Mouse (Mus musculus) neural tube, embryonic 12.5 days (tissue): ENCODE measurements at regions not wholly inside any gene's neighbourhood (a gene's known extent, or its start where the extent isn't known, plus 50 kb on each side); places are given as distances from the start of the nearest gene placed in this dataset.

ENCODE experiments used
- ATAC-seq: fragments of 200-750 bp; cut with Nextera tagmentation; 2 replicates; pipeline ENCODE4 v1.8.0; 2017; ENCODE audit warnings: low read depth, mild to moderate bottlenecking, moderate TSS enrichment, moderate library complexity; ENCODE audit not compliant: low FRiP score
- H3K27ac ChIP-seq: fragments of 300-500 bp; sonication (generic); 2 replicates; pipeline ENCODE4 v1.5.1; 2016
- H3K27me3 ChIP-seq: fragments of 300-500 bp; sonication (generic); replicated peaks from 2 replicates; pipeline ENCODE4 v1.6.1; 2016; ENCODE audit warnings: mild to moderate bottlenecking
- H3K36me3 ChIP-seq: fragments of 300-500 bp; sonication (generic); 2 replicates; pipeline ENCODE4 v1.6.1; 2016; ENCODE audit warnings: mild to moderate bottlenecking
- H3K4me1 ChIP-seq: fragments of 300-500 bp; sonication (generic); 2 replicates; pipeline ENCODE4 v1.6.1; 2016
- H3K4me2 ChIP-seq: fragments of 300-500 bp; sonication (generic); replicated peaks from 2 replicates; pipeline ENCODE4 v1.6.1; 2016; ENCODE audit warnings: mild to moderate bottlenecking
- H3K4me3 ChIP-seq: fragments of 300-500 bp; sonication (generic); 2 replicates; pipeline ENCODE4 v1.5.1; 2016
- H3K9ac ChIP-seq: fragments of 300-500 bp; sonication (generic); 2 replicates; pipeline ENCODE4 v1.6.1; 2016; ENCODE audit warnings: mild to moderate bottlenecking
- H3K9me3 ChIP-seq: fragments of 300-500 bp; sonication (generic); 2 replicates; pipeline ENCODE4 v1.6.1; 2016; ENCODE audit warnings: mild to moderate bottlenecking
- WGBS: fragments of 180-500 bp; shearing (Covaris S2); methylation state at CpG from one replicate; pipeline ENCODE4 v1.1.7; 2016; 5-methylcytosine and 5-hydroxymethylcytosine counted together

DNA sequence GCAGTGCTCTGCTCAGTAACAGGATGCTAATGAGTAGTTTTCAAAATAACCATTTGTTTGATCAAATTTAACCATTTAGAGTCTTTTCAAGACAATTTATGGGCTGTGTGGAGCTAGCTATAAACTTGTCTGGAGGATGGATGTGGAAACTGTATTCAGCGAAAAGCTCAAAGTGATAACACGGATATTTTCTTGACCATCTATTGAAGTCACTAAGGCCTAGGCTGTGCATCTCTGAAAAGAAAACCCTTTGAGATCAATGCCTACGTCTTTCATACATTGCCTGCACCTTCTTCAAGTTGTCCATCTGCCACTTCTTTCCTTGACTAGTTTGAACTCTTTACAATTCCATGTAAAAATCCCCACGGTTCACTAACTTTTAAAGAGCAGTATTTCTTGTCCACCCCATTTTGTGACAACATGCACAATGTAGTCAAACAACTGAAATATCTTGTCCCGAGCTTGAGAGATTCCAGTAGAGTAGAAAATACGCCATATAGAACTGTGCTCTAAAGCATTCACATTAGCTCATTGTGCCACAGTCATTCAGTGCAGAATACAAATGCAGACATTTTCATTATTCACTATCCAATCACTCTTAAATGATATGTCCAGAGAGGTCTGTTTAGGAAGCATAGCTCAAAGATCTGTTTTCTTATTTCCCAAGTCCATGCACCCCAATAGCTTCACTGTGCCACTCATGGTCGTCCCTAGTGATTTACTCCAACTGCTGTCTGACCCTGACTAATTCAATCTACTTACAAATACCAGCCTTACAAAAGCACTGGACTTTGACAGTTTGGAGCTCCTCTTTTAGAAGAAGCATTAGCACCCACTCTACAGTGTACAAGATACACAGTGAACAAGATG is 165.7 kb upstream of the 4930447F04Rik start:
- WGBS: 52% methylated on average over 7 of the region's 7 CpGs

DNA sequence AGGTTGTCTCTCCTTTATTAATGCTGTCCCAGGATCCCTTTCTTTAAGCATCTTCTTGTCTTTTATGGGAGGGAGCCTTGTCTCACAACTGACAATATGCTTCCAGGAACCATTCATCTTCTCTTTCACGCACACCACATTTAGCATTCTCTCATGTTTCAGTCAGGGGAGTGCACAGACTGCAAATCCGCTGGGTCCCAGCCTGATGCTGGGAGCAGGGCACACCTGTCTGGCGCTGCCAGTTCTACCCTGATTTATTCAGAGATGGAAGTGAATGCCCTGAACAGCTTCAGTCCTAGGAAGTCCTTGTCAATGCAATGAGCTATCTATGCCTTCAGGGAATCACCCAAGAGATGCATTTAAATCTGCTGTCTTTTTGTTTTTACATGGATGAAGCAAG is 161.0 kb upstream of the 4930447F04Rik start:
- Histone ChIP-seq H3K4me2 (no peak overlapping the region), H3K27me3 (no peaks in the 10 kb centered on the region), H3K4me1 (no peaks in the 10 kb centered on the region), H3K9ac (no peak overlapping the region), H3K9me3 (no peaks in the 10 kb centered on the region), H3K27ac (no peak overlapping the region), H3K4me3 (no peak overlapping the region), H3K36me3 (no peaks in the 10 kb centered on the region)
- 45% methylated on average over 3 of the region's 3 CpGs for WGBS
- ATAC-seq: peak; percentile 52; the same call in 1 of the 2 replicates

More for the DNA sequence above, 165.7 kb upstream of the 4930447F04Rik start:
- Histone ChIP-seq H3K27ac (no peak overlapping the region), H3K4me2 (no peak overlapping the region), H3K36me3 (no peaks in the 10 kb centered on the region), H3K9me3 (no peaks in the 10 kb centered on the region), H3K4me1 (no peaks in the 10 kb centered on the region), H3K27me3 (no peaks in the 10 kb centered on the region), H3K9ac (no peak overlapping the region), H3K4me3 (no peak overlapping the region)
- peak; percentile 81 for ATAC-seq

DNA sequence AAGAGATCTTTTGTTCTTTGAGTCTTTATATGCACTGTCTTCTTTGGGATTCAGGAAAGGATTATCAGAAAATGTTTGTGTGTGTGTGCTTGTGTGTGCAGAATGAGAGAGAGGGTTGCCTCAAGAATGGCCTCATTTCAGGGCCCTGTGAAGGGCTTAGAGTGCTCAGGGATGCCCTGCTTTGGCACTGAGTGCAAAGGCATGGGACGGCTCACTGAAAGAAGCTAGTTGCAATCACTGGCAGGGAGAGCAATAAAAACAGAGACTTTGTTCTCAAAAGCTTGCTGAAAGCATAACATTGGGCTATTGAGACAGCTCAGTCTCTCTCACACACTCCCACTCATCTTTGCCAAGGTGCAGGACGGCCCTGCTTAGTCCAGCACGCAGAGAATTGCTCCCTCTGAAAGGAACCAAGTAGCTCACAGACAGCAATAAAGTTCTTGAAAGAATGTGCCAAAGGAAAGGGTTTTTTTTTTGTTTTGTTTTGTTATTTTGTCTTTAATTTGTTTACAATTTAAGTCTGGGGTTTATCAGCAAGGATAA is 157.5 kb upstream of the 4930447F04Rik start:
- Histone ChIP-seq H3K4me2 (no peak overlapping the region), H3K4me3 (no peak overlapping the region), H3K36me3 (no peaks in the 10 kb centered on the region), H3K9me3 (no peaks in the 10 kb centered on the region), H3K27ac (no peak overlapping the region), H3K9ac (no peak overlapping the region), H3K4me1 (no peaks in the 10 kb centered on the region), H3K27me3 (no peaks in the 10 kb centered on the region)
- WGBS: 29% methylated on average over 3 of the region's 3 CpGs
- ATAC-seq: no peak
